Mouse (Mus musculus) embryo, embryonic 9.5 days (tissue): ENCODE measurements around the gene Cftr.

Source experiments
- DNase-seq: peaks from one replicate; pipeline ENCODE4 v3.0.0-alpha.2; 2017; ENCODE audit errors: extremely low spot score

Gene Cftr

DNA sequence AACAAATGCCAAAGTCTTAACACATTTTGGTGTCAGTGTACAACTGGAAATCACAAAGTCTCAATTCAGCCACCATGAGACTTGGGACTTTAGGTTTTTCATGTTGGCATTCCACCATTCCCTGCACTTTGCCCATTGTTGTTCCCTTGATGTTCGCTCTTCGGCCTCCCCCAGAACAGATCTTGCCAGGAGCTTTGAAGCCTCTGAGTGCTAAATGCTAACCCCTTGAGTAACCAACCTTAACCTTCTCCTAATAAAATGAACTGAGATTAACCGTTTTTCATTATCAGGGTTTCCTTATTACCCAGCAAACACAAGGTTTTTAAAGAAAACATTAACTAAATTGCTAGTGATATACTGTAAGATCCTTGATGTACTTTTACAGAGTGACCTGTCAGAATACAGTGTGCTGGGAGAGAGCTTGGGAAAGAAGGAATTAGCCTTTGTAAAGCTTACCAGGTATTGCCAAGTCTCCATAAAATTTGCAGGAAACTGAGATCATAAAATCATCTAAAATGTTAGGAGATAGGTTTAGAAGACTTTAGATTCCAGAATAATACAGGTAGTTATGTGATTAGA, 144.0 kb downstream of the Cftr start:
- no peak for DNase-seq

DNA sequence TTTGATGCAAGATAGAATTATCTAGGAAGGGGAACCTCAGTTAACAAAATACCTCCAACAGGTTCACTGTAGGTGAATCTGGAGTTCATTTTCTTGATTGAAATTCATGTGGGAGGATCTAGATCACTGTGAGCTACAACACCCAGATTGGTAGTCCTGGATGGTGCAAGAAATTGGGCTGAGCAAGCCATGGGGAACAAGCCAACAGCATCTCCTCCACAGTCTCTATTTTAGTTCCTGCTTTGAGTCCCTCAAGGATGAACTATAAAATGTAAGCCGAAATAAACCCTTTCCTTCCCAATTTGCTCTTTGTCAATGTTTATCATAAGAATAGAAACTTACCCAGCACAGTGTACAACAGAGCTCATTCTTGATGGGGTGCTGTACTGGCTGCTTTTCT, 152.5 kb downstream of the Cftr start:
- DNase-seq, result no peak

DNA sequence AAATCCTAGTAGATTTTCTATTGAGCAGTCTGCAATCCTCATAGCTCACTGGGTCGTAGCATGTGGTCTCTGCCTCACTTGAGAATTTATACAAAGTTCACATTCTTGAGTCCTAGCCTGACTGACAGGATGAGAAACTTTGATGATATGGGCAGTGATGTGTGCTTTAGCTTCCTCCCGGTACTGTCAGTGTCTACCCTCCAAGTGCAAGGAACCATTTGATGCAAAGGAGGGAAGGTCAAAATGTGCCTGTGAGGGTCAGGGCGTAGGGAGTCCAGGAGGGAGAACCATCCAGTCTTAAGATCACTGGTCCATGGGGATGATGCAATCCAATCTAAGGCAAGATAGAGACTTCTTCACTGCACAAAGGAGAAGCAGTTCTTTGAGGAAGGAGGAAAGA, 164.9 kb downstream of the Cftr start:
- DNase-seq, result no peak

DNA sequence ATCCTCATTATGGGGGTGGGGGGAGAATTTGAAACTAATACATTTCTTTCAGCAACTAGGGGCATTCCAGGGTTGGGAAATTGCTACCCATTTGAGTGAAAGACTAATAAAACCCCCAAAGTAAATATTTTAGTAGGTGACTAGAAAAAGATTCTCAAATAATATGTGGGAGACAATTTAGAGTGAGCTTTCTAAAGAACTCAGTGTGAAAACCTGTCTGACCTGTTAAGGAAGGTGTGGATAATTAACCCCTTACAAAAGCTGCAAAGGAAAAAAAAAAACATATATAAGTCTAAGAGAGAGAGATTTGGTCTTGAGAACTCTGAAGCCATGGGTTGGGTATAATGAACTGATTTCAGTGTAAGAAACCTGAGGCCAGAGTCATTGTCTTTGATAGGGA, 167.8 kb downstream of the Cftr start:
- no peak for DNase-seq

DNA sequence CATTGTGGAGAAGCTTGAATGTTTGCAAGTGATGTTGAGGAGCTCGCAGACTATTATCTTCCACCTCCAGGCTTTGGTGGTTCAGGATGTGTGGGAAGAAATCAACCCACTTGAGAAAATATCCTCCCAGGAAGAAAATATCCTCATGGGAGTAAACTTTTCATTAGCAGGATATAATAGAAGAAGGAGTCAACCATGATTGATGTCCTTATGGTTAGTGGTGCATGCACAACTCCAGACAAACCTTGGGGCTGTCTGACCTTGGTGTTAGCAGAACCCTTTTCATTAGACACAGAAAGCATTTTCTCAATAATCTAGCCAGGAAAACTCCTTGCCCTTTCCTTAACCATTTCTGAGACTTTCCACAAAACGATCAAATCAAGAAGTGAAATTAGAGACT, 173.8 kb downstream of the Cftr start:
- no peak for DNase-seq

DNA sequence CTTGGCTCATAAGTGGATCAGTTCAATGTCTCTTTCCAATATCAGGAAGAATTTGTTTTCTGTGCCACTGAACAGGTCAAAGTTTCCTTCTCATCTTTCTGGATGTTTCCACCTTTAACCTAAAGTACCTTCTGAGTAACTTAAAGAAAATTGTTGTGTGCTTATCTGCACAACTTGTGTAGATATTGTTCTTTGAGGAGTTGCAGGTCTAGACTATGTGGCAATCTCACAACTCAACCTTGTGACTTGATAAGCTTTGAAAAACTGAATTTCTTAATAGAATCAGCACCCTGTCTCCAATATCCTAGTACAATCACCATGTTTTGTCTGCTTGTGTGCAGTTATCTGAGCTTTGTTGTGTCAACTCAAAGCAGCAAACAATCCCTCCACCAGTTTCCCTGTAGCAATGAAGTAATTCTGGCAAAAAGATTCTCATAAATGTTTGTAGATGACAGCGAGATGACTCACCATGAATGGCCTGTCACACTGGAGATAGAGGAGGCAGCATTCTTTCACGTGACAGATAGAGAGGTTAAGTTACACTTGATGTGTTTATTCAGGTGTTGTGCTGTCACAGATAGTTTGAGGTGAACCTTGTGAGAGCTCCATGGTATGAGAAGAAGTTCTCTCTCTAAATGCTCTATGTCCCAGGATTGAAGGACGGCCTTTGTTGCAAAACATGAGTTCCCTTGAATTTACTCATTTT, 178.8 kb downstream of the Cftr start:
- peak; percentile 7 for DNase-seq

DNA sequence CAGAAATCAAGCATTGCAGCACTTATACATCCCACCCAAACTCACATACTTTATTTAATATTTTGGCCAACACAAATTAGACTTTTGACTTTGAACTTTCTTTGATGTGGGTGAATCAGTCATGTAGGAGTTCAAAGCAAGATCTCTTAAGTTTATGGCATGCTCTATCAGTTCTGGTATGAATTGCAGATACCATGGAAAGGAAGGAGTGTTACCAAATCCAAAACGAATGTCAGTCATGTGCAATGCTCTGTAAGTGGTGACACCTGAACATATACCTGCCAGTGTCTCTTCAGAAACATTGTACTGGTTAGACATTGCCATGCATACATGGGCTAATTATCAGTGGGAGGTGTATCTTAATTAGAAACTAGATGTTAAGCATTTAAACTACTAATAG, 189.7 kb downstream of the Cftr start:
- no peak for DNase-seq

DNA sequence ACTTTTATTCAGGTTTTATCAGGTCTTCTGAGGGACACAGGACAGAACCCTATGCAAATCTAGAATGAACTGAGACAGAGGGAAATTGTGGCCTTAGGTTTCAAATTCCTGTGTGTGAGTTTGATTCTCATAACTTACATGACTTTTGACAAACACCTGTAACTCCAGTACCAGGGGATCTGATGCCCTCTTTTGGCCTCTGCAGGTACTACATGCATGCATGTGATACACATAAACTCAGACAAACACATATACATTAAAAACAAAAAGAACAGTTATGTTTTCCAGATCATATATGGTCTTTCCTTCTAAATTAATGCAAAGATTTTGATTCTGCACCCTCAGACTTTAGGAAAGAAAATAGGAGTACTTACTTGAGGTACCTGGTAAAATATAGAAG, 190.5 kb downstream of the Cftr start:
- no peak for DNase-seq

DNA sequence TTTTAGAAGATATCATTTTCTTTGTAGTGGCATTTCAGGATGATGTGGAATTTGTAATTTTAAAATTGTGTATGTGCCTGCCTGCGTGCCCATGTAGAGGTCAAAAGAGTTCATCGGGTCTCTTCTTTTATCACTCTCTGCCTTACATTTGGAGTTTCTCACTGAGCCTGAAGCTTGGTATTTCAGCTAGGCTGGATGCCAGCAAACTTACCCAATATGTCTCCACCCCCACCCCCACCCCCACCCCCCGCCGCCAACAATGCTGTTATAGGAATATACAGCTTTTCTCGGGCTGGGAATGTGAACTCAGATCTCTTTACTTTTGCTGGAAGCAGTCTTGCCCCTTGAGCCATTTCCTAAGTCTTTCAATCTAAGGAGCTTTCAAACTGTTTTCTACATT, 191.7 kb downstream of the Cftr start:
- no peak for DNase-seq

DNA sequence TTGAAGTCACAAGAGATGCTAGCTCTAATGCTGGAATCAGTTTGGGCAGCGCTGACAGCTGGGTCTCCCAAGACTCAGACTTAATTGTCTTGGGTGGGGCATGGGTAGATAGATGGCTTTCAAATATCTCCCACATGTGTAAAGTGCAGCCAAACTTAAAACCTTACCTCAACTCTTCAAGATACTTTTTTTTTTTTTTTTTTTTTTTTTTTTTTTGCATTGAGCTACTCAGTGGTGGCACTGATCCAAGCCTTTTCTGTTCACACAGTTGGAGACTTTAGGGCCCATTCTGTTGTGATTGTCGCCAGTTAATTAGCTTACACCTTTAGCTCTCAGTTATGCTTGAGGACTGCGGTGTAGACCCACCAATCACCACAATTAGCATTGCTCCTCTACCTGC, 198.6 kb downstream of the Cftr start:
- DNase-seq, result no peak

DNA sequence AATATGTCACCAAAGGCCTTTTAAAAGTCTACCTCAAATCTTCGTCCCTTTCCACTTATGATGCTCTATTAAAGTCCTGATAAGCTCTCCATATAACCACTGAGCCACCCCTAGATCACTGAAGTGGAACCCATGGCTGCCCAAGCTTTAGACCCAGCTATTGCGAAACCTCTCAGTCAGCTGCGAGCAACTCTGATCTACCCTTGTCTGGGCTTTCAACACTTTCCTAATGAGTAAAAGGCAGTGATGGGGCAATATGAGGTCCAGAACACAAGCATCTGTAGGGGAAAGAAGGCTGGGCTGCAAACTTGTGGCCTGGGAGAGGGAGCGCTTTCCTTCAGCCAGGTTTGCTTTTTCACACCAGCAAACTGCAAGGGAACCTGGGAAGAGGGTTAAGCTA, 199.2 kb downstream of the Cftr start:
- no peak for DNase-seq
